Mouse (Mus musculus) kidney, adult 2 months (tissue): Measurements from ENCODE around the gene C1qb.

Experiments
- CTCF ChIP-seq: fragments of 200-500 bp; conservative IDR thresholded peaks from 2 replicates; pipeline ENCODE4 v1.5.1; 2011; ENCODE audit warnings: low read depth, mild to moderate bottlenecking, control low read depth, low read length, moderate library complexity, mixed read lengths; ENCODE audit not compliant: insufficient read depth, insufficient read length
- POLR2A ChIP-seq: fragments of 200-500 bp; IDR thresholded peaks from one replicate; pipeline ENCODE4 v1.6.1; 2011; ENCODE audit warnings: low read depth, low read length, control low read depth

DNA sequence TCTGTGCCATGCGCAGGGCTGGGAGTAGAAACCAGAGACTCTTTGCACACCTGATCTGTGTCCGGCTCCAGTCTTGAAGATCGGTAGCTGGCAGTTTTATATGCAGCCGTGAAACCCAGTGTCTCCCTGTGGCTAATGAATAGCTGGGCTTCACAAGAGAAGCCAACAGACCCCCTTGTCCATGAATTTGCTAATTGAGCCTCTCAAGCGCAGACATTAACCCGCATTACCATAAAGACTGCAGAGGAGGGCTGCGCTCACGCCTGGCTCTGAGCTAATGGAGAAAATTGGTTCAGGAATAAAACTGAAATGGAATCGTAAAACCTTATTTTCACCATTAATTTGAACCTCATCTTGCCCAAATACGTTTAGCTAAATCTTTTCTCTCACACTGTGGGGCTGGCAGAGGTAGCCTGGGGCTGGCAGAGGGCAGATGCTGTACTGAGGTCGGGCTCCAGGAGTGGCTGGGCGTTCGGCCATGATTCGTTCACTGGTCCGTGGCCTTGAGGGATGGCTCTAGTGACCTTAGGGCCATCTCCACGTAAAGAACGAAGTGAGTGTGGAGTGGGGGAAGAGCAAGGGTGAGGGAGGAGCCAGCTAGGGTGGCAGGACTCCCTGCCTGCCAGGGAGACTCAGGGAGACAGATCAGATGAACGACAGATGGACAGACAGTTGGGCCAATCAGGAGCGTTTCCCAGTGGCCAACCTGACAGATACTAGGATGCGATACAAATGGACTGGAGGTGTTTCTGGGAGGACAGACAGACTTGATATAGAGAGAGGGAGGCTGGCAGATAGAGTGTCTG lies 30.6 kb upstream of the C1qb start:
- TF ChIP-seq CTCF (no peak), POLR2A (no peak)
